Mouse (Mus musculus) E14TG2a.4 (cell line): ENCODE measurements around the gene Inpp5b.

ENCODE experiments used
- H3K27me3 ChIP-seq: 2 replicates; pipeline ENCODE4 v1.6.1; 2014; ENCODE audit warnings: low read length, control low read depth; ENCODE audit not compliant: insufficient read depth
- H3K36me3 ChIP-seq: 2 replicates; pipeline ENCODE4 v1.6.1; 2014; ENCODE audit warnings: low read length, control low read depth; ENCODE audit not compliant: insufficient read depth
- H3K4me1 ChIP-seq: replicated peaks from 2 replicates; pipeline ENCODE4 v1.6.1; 2014; ENCODE audit warnings: low read depth, low read length, control low read depth
- H3K4me3 ChIP-seq: replicated peaks from 2 replicates; pipeline ENCODE4 v1.5.1; 2014; ENCODE audit warnings: mild to moderate bottlenecking, low read length
- H3K9me3 ChIP-seq: 2 replicates; pipeline ENCODE4 v1.6.1; 2014; ENCODE audit warnings: low read length, control low read depth
- CTCF ChIP-seq: conservative IDR thresholded peaks from 2 replicates; pipeline ENCODE4 v1.5.1; 2014; ENCODE audit warnings: low read length
- NANOG ChIP-seq: IDR thresholded peaks from 2 replicates; pipeline ENCODE4 v1.6.1; 2014; ENCODE audit warnings: borderline replicate concordance, low read length, mixed read lengths
- POU5F1 ChIP-seq: IDR thresholded peaks from 2 replicates; pipeline ENCODE4 v1.6.1; 2014; ENCODE audit warnings: low read length, borderline replicate concordance

The Inpp5b gene

GRCm38 (mm10) chr4:124770624-124771023, 29.0 kb downstream of the Inpp5b start:
- no peaks in the 10 kb centered on the region for H3K27me3 ChIP-seq
- H3K9me3 ChIP-seq, result no peaks in the 10 kb centered on the region
- H3K4me1 ChIP-seq, result peaks cover 19% of the 10 kb centered on the region
- H3K36me3 ChIP-seq, result no peaks in the 10 kb centered on the region
- H3K4me3 ChIP-seq, result no peak overlapping the region
- no peak for TF ChIP-seq CTCF
- TF ChIP-seq POU5F1, result no peak
- no peak for TF ChIP-seq NANOG

GRCm38 (mm10) chr4:124772125-124772524, 30.5 kb downstream of the Inpp5b start:
- Histone ChIP-seq H3K27me3 (no peaks in the 10 kb centered on the region), H3K4me3 (no peak overlapping the region), H3K36me3 (no peaks in the 10 kb centered on the region), H3K4me1 (peaks cover 7% of the 10 kb centered on the region), H3K9me3 (no peaks in the 10 kb centered on the region)
- no peak for TF ChIP-seq POU5F1
- TF ChIP-seq NANOG, result no peak
- TF ChIP-seq CTCF, result no peak

DNA sequence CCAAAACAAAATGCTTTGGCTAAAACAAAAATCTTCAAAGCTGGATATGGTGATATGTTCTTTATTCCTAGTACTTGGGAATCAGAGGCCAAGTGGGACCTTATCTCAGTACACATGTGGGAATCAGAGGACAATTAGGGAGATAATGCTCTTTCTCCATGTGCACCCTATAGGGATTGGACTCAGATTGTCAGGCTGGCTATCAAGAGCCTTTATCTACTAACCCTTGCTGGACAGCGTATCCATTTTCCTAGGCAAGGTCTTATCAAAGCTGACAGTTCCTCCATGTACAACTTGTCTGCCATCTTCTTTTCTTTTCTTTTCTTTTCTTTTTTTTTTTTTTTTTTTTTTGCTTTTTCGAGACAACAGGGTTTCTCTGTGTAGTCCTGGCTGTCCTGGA, 31.8 kb downstream of the Inpp5b start:
- H3K9me3 ChIP-seq, result no peaks in the 10 kb centered on the region
- 0 out of 2 replicates have a peak, but pooled peaks cover under 1% of the 10 kb centered on the region for H3K36me3 ChIP-seq
- TF ChIP-seq NANOG (no peak), CTCF (no peak), POU5F1 (no peak)
- H3K4me3 ChIP-seq, result no peak overlapping the region
- H3K4me1 ChIP-seq, result peaks cover 7% of the 10 kb centered on the region; the same call in 1 of the 2 replicates
- H3K27me3 ChIP-seq, result no peaks in the 10 kb centered on the region

GRCm38 (mm10) chr4:124773995-124774394, 32.3 kb downstream of the Inpp5b start:
- no peaks in the 10 kb centered on the region for H3K9me3 ChIP-seq
- H3K27me3 ChIP-seq, result no peaks in the 10 kb centered on the region
- peaks cover 6% of the 10 kb centered on the region for H3K36me3 ChIP-seq
- no peak for TF ChIP-seq POU5F1
- TF ChIP-seq NANOG, result no peak
- TF ChIP-seq CTCF, result no peak
- H3K4me3 ChIP-seq, result no peak overlapping the region
- H3K4me1 ChIP-seq, result peaks cover 7% of the 10 kb centered on the region; the same call in 1 of the 2 replicates

- Histone ChIP-seq H3K4me1 (peaks cover 7% of the 10 kb centered on the region; the same call in 1 of the 2 replicates), H3K27me3 (no peaks in the 10 kb centered on the region), H3K9me3 (no peaks in the 10 kb centered on the region), H3K36me3 (peaks cover 10% of the 10 kb centered on the region), H3K4me3 (no peak overlapping the region)
- TF ChIP-seq POU5F1 (no peak), CTCF (no peak), NANOG (no peak)
These were observed 32.8 kb downstream of the Inpp5b start for GRCm38 (mm10) chr4:124774429-124774828.

DNA sequence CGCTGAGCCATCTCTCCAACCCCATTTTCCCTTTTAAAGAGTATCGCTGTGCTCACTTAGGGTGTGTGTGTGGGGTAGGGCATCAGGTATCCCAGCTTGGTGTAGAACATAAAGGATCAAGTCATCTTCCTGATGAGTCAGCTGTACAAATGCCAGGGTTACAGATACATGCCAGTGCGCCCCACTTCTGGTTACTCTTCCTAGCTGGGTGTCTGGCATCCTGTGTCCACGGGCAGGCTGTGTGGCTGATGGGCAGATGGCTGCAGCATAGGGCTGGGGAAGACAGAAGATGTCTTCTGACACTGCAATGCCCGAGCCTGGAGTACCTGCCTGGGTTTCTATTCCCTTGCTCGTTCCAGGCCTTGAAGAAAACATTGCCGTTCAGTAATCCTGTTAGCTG, 39.7 kb downstream of the Inpp5b start:
- TF ChIP-seq CTCF (no peak), POU5F1 (no peak), NANOG (no peak)
- Histone ChIP-seq H3K36me3 (peaks cover 72% of the 10 kb centered on the region), H3K4me3 (no peak overlapping the region), H3K27me3 (no peaks in the 10 kb centered on the region), H3K9me3 (no peaks in the 10 kb centered on the region), H3K4me1 (peaks cover 3% of the 10 kb centered on the region; the same call in 1 of the 2 replicates)

- TF ChIP-seq POU5F1 (no peak), CTCF (no peak), NANOG (no peak)
- no peaks in the 10 kb centered on the region for H3K4me1 ChIP-seq
- H3K27me3 ChIP-seq, result no peaks in the 10 kb centered on the region
- no peaks in the 10 kb centered on the region for H3K9me3 ChIP-seq
- no peak overlapping the region for H3K4me3 ChIP-seq
- peaks cover 82% of the 10 kb centered on the region for H3K36me3 ChIP-seq
These were observed 40.7 kb downstream of the Inpp5b start for GRCm38 (mm10) chr4:124782395-124782794.

GRCm38 (mm10) chr4:124783937-124784336, 42.3 kb downstream of the Inpp5b start:
- Histone ChIP-seq H3K4me1 (no peaks in the 10 kb centered on the region), H3K4me3 (no peak overlapping the region), H3K36me3 (peaks cover 88% of the 10 kb centered on the region), H3K9me3 (no peaks in the 10 kb centered on the region), H3K27me3 (no peaks in the 10 kb centered on the region)
- no peak for TF ChIP-seq CTCF
- TF ChIP-seq POU5F1, result no peak
- TF ChIP-seq NANOG, result no peak

GRCm38 (mm10) chr4:124790013-124790412, 48.4 kb downstream of the Inpp5b start:
- H3K27me3 ChIP-seq, result no peaks in the 10 kb centered on the region
- no peaks in the 10 kb centered on the region for H3K9me3 ChIP-seq
- TF ChIP-seq CTCF, result no peak
- TF ChIP-seq NANOG, result no peak
- no peak for TF ChIP-seq POU5F1
- H3K4me1 ChIP-seq, result peaks cover 2% of the 10 kb centered on the region; the same call in 1 of the 2 replicates
- H3K4me3 ChIP-seq, result no peak overlapping the region
- peaks cover 92% of the 10 kb centered on the region for H3K36me3 ChIP-seq
